Mouse (Mus musculus) neural tube, embryonic 10.5 days (tissue): Measurements from ENCODE around the gene Mlxip.

ENCODE experiments used
- DNase-seq: peaks from one replicate; pipeline ENCODE4 v3.0.0-alpha.2; 2017; ENCODE audit warnings: low spot score; ENCODE audit errors: extremely low spot score

The Mlxip gene

DNA sequence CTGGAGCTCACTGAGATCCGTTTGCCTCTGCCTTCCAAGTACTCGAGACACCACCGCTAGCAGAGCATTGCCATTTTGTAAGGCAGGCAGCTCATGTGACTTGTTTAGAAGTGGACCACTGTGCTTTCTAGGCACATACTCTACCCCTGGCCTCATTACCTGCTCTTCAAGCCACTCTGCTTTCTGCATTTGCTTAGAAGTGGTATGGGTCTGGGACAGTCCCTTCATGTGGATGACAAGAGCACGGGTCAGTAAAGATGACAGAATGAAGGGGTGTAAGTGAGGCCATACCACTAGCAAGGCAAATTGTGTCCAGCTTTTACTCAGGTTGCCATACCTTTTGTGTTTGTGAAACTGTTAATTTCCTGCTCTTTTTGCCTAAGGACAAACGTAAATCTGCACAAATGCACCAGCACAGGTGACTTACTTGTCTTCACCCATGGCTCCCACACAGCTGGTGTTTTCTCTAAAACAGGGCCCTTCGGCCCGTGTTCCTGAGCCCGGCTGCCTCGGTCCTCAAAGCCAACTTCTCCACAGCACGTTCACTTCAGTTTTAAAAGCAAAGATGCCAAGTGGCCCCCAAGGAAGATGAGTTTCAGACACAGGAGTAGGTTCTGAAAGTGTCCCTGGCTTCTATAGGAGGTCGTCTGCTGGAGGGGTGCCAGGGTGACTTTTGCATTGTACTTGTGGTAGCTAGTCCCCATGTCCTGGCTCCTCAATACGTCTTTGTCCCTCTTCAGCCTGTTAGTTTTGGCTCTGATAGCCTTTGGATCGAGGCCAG, 37.1 kb downstream of the Mlxip start:
- no peak for DNase-seq

GRCm38 (mm10) chr5:123432305-123432874, 37.8 kb downstream of the Mlxip start:
- DNase-seq: no peak

DNA sequence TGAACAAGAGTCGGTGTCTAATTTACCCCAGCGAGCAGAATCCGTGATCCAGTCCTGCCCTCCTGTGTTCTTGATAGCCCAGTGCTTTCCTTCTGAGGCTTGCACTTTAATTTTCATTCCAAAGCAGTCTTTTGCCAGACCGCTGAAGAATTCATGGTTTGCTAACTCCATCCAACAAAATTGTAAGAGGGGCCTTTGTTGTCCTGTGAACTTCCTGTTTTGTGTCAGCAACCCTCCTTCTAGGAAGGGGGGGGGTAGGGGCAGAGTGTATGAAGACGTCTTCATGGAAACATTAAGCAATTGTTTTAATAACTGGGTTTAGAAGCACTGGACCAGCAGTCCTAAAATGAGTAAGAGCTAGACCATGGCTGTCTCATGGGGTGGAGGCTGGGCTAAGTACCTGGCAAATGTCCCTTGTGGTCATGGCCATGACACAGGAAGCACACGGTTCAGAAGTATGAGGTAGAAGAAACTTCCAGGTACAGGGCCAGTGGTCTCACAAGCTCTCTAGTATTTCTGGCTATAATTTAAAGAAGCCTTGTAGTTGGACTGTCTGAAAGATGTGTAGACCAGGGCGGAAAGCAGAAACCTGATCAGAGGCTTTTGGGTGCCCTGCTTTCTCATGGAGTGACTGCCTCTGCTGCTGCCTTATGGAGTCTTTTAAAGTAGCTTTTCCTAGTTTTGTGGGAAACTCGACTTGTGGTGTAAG, 41.6 kb downstream of the Mlxip start:
- DNase-seq: no peak

GRCm38 (mm10) chr5:123436780-123437175, 42.2 kb downstream of the Mlxip start:
- DNase-seq: no peak

GRCm38 (mm10) chr5:123438381-123438780, 43.8 kb downstream of the Mlxip start:
- DNase-seq: no peak

- DNase-seq: no peak
These were observed 44.7 kb downstream of the Mlxip start for GRCm38 (mm10) chr5:123439312-123439711.

- DNase-seq: no peak
These were observed 45.3 kb downstream of the Mlxip start for GRCm38 (mm10) chr5:123439941-123440340.

- no peak for DNase-seq
These were observed 46.1 kb downstream of the Mlxip start for GRCm38 (mm10) chr5:123440664-123441063.

- DNase-seq: no peak
These were observed 47.7 kb downstream of the Mlxip start for GRCm38 (mm10) chr5:123442283-123442682.

DNA sequence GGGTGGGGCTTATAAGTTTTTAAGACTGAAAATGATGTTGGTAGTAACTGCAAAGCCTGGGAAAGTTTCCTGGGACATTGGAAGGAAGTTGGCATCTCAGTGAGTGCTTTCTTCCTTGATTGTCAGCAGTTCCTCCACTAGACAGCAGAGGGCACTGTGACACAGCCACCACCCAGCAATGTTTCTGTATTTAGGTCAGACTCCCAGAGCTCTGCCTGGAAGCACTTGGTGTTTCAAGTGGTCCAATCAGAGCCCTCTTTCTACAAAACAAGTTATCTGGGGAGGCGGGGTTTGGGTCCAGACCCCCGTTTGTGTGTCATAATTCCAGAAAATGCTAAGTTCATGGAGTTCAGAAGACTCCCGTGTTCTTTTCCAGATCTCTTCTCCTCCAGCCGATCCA, 49.5 kb downstream of the Mlxip start:
- DNase-seq: peak; percentile 73

- no peak for DNase-seq
These were observed 50.3 kb downstream of the Mlxip start for GRCm38 (mm10) chr5:123444849-123445334.

GRCm38 (mm10) chr5:123451886-123452285, 57.3 kb downstream of the Mlxip start:
- no peak for DNase-seq

DNA sequence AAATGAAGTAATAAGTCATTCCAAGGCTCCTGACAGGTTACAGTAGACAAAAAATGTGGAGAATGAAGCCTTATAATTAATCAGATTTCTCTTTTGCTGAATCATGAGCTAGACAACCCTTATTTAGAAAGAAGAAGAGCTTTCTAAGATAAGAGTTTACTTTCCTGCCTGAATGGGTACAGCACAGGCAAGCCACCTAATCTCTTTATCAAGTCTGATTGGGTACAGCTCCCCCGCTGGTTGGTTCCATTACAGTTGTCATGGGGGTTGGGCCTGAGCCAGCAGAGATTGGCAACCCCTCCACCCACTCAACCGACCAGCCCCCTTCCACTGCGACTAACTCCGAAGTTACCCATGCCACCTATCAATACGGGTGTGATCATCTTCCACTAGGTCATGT, 66.8 kb downstream of the Mlxip start:
- no peak for DNase-seq

DNA sequence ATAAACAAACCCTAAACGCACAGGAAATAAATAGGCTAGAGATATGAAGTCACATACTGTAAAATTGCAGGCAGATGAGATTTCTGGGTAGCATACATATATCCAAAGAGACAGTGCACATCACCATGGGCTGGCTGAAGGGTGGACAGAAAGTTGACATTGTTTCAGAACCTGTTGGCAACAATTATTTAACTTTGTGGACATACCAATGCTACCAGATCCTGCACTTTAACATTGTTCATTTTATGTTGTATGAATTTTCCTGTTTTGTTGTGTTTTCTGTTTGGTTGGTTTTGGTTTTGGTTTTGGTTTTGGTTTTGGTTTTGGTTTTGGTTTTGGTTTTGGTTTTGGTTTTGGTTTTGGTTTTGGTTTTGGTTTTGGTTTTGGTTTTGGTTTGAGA, 70.0 kb downstream of the Mlxip start:
- no peak for DNase-seq

DNA sequence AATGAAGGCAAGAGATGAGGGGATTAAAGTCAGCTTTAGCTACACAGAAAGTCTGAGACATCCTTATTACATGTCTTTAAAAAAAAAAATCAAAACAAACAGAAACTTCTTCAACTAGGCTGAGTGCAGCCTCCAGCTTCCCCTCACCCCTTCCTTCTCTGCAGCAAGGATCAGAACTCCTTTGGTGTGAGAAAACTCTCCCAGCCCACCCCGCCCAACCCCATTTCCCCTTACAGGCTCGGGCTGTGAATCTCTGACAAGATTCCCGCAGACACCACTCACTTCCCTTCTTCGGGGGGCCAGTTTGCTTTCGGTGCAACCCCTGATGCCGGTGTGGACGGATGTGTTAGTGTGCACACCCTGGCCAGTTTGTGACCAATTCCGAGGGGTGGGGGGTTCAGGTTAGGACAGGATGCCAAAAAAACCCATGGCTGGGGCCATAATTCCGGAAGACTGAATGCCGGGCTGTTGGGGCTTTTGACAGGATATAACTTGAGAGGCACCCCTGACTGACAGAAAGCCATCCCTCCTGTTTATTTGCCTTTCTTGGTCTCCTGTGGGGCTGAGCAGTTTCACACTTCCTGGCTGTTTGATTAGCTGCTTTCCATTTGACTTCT, 76.3 kb downstream of the Mlxip start:
- DNase-seq: no peak

GRCm38 (mm10) chr5:123473817-123474216, 79.2 kb downstream of the Mlxip start:
- DNase-seq: no peak

DNA sequence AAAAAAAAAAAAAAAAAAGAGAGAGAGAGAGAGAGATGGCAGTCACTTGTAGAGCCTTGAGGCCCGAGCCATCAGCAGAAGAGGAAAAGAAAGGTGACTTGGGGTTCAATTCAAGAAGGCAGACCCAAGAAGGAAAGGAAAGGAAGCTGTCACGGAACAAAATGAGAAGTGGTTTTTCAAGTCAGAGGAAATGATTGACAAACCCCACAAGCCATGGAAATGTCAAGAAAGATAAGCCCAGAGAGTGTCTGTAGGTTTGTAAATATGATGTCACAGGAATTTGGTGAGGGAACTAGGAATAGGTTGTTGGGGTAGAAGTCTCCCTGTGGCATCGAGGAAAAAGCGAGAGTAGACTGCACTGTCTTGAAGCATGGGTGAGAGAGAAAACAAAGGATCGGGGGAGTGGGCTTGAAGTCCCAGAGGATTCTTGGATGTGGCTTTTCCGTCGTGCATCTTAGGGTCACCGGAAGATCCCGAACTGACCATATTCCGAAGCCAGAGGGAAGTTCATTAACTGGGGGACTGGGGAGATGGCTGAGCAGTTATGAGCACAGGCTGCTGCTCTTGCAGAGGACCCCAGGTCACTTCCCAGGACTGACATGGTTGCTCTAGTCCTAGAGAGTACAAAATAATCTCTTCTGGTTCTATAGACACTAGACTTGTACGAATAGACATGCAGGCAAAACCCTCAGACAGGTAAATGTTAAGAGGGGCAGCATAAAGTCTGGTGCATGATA, 93.2 kb downstream of the Mlxip start:
- DNase-seq: no peak

GRCm38 (mm10) chr5:123489112-123489785, 94.7 kb downstream of the Mlxip start, which contains the start of the genes Lrrc43 and Il31:
Gene Lrrc43 (plus strand): TSS chr5:123489305.
Gene Il31 (minus strand): TSS chr5:123489489.
- DNase-seq: peak; percentile 50

GRCm38 (mm10) chr5:123489935-123490334, 95.3 kb downstream of the Mlxip start:
- DNase-seq: peak; percentile 19

GRCm38 (mm10) chr5:123499717-123500116, 105.1 kb downstream of the Mlxip start:
- DNase-seq: no peak
